Mouse (Mus musculus): ENCODE results near the gene Slc5a2. TPM values are rescaled to one million over a fixed set of nuclear protein-coding genes. Genes with fewer than 3 reads are reported as not detected.

The Slc5a2 gene
- polyA plus RNA-seq, 1 experiment from 2014 or later: 0.16 TPM

DNA sequence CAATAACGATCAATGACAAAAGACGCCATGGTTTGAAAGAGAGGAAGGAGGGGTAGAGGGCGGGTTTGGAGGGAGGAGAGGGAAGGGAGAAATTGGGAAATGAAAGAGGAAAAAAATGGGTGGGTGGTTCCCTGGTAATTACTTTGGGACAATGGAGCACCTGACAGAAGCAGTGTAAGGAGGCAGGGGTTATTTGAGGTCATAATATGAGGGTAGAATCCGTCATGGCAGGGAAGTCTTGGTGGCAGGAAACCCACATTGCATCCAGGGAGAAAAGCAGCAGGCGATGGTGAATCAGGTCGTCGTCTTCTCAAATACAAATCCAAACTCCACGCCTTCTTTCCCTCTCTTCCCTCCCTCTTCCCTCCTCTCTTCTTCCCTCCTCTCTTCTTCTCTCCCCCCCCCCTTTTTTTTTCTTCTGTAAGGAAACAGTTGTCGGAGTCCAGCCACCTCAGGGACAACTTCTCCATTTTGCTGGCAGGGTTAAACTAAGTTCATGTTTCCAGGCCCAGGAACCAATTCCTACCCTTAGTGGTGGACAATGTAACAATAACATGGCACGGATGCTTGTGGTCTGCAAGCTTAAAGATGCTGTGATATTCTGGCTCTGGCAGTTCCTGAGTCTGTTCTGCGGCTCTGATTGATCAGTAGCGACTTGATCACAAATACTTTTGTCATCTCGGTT, 47.1 kb downstream of the Slc5a2 start:
- DNase-seq (ENCODE audit: low spot score, missing footprints): no peak
- H3K4me2 ChIP-seq: no peak overlapping the region
- H3K4me3 ChIP-seq (ENCODE audit: low read depth, low read length): no peak overlapping the region
- ATAC-seq (ENCODE audit: low FRiP score): no peak
- no peaks in the 10 kb centered on the region for H3K4me1 ChIP-seq (ENCODE audit: control insufficient read depth, insufficient read depth, low read length)
- H3K27ac ChIP-seq (ENCODE audit: low read depth, low read length): no peak overlapping the region
- H3K36me3 ChIP-seq (ENCODE audit: control insufficient read depth, insufficient read depth, low read length): no peaks in the 10 kb centered on the region
- H3K9me3 ChIP-seq (ENCODE audit: control insufficient read depth, low read length): no peaks in the 10 kb centered on the region
- H3K9ac ChIP-seq (ENCODE audit: low read length): no peak overlapping the region
- no peaks in the 10 kb centered on the region for H3K27me3 ChIP-seq (ENCODE audit: control insufficient read depth, insufficient read depth, low read length)
- 81% methylated on average over 13 of the region's 13 CpGs for WGBS

DNA sequence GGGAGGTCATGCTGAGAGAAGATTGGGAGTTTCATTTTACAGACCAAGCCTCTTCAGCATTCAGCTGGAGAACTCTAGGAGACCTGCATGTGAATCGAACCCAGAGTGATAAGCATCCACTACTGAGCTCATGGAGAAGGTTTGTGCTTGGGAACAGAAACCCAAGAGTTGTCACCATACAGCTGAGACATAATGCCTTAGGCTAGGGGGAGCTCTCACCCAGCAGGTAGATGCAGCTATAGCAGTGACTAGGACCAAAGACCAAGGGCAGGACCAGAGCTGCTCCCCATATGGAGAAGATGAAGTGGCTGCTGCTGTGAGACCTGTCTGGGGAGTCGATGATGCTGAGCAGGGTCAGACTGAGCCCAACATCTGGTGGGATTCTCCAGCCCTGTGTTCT, 48.1 kb downstream of the Slc5a2 start:
- Histone ChIP-seq H3K9me3 (ENCODE audit: control insufficient read depth, low read length) (no peaks in the 10 kb centered on the region), H3K36me3 (ENCODE audit: control insufficient read depth, insufficient read depth, low read length) (no peaks in the 10 kb centered on the region), H3K9ac (ENCODE audit: low read length) (no peak overlapping the region), H3K27me3 (ENCODE audit: control insufficient read depth, insufficient read depth, low read length) (no peaks in the 10 kb centered on the region), H3K4me1 (ENCODE audit: control insufficient read depth, insufficient read depth, low read length) (no peaks in the 10 kb centered on the region), H3K4me3 (ENCODE audit: low read depth, low read length) (no peak overlapping the region), H3K4me2 (no peak overlapping the region), H3K27ac (ENCODE audit: low read depth, low read length) (no peak overlapping the region)
- WGBS: 90% methylated on average over 2 of the region's 2 CpGs
- DNase-seq (ENCODE audit: low spot score, missing footprints) (no peak), ATAC-seq (ENCODE audit: low FRiP score) (no peak)

- 78% methylated on average over 7 of the region's 7 CpGs for WGBS
- ATAC-seq (ENCODE audit: low FRiP score) (no peak), DNase-seq (ENCODE audit: low spot score, missing footprints) (no peak)
- Histone ChIP-seq H3K9me3 (ENCODE audit: control insufficient read depth, low read length) (no peaks in the 10 kb centered on the region), H3K4me3 (ENCODE audit: low read depth, low read length) (no peak overlapping the region), H3K9ac (ENCODE audit: low read length) (no peak overlapping the region), H3K36me3 (ENCODE audit: control insufficient read depth, insufficient read depth, low read length) (no peaks in the 10 kb centered on the region), H3K4me1 (ENCODE audit: control insufficient read depth, insufficient read depth, low read length) (no peaks in the 10 kb centered on the region), H3K27me3 (ENCODE audit: control insufficient read depth, insufficient read depth, low read length) (no peaks in the 10 kb centered on the region), H3K27ac (ENCODE audit: low read depth, low read length) (no peak overlapping the region), H3K4me2 (no peak overlapping the region)
Measured at GRCm38 (mm10) chr7:128314491-128314890, 49.0 kb downstream of the Slc5a2 start.

GRCm38 (mm10) chr7:128317011-128317410, 51.6 kb downstream of the Slc5a2 start:
- H3K27me3 ChIP-seq (ENCODE audit: control insufficient read depth, insufficient read depth, low read length): no peaks in the 10 kb centered on the region
- WGBS: 54% methylated on average over 4 of the region's 4 CpGs

GRCm38 (mm10) chr7:128319140-128319539, 53.7 kb downstream of the Slc5a2 start:
- H3K27ac ChIP-seq (ENCODE audit: low read depth, low read length): no peak overlapping the region
- 92% methylated on average over 7 of the region's 7 CpGs for WGBS
- no peak overlapping the region for H3K9ac ChIP-seq (ENCODE audit: low read length)
- H3K27me3 ChIP-seq (ENCODE audit: control insufficient read depth, insufficient read depth, low read length): no peaks in the 10 kb centered on the region
- ATAC-seq (ENCODE audit: low FRiP score) (no peak), DNase-seq (ENCODE audit: low spot score, missing footprints) (no peak)
- no peak overlapping the region for H3K4me3 ChIP-seq (ENCODE audit: low read depth, low read length)
- no peaks in the 10 kb centered on the region for H3K36me3 ChIP-seq (ENCODE audit: control insufficient read depth, insufficient read depth, low read length)
- H3K9me3 ChIP-seq (ENCODE audit: control insufficient read depth, low read length): no peaks in the 10 kb centered on the region
- no peaks in the 10 kb centered on the region for H3K4me1 ChIP-seq (ENCODE audit: control insufficient read depth, insufficient read depth, low read length)
- no peak overlapping the region for H3K4me2 ChIP-seq

More at GRCm38 (mm10) chr7:128317011-128317410, 51.6 kb downstream of the Slc5a2 start:
- H3K27ac ChIP-seq (ENCODE audit: low read depth, low read length): no peak overlapping the region
- H3K4me3 ChIP-seq (ENCODE audit: low read depth, low read length): no peak overlapping the region
- ATAC-seq (ENCODE audit: low FRiP score) (no peak), DNase-seq (ENCODE audit: low spot score, missing footprints) (no peak)
- no peaks in the 10 kb centered on the region for H3K4me1 ChIP-seq (ENCODE audit: control insufficient read depth, insufficient read depth, low read length)
- no peak overlapping the region for H3K9ac ChIP-seq (ENCODE audit: low read length)
- no peaks in the 10 kb centered on the region for H3K36me3 ChIP-seq (ENCODE audit: control insufficient read depth, insufficient read depth, low read length)
- no peaks in the 10 kb centered on the region for H3K9me3 ChIP-seq (ENCODE audit: control insufficient read depth, low read length)
- H3K4me2 ChIP-seq: no peak overlapping the region

DNA sequence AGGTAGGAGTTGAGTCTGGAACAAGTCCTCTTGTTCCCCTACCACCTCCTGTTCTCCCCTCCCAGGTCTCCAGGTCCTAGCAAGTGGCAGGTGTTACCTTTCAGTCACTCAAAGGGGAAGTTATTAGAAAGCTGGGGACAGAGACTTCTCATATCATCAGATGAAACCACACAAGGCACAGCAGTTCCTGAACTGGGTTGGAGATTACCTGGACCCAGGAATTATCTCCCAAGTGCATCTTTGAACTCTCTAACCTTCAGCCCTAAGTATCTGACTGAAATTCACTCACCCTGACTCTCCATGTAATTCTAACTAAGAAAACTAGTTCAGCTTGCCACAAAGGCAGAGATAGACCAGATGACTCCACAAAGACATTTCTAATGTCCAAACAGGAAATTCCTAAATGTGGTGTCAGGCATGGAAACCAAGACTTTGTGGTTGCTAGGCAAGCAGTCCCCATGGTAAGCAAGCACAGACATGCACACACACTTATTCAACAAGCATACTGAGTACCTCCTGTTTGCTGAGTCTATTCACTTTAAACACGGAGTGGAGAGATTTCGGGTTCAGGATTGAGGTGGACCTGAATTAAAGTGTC, 54.9 kb downstream of the Slc5a2 start:
- no peak overlapping the region for H3K9ac ChIP-seq (ENCODE audit: low read length)
- no peaks in the 10 kb centered on the region for H3K9me3 ChIP-seq (ENCODE audit: control insufficient read depth, low read length)
- no peaks in the 10 kb centered on the region for H3K27me3 ChIP-seq (ENCODE audit: control insufficient read depth, insufficient read depth, low read length)
- H3K4me1 ChIP-seq (ENCODE audit: control insufficient read depth, insufficient read depth, low read length): no peaks in the 10 kb centered on the region
- no peak overlapping the region for H3K27ac ChIP-seq (ENCODE audit: low read depth, low read length)
- 83% methylated on average over 2 of the region's 2 CpGs for WGBS
- DNase-seq (ENCODE audit: low spot score, missing footprints) (peak; percentile 87), ATAC-seq (ENCODE audit: low FRiP score) (no peak)
- no peak overlapping the region for H3K4me3 ChIP-seq (ENCODE audit: low read depth, low read length)
- H3K36me3 ChIP-seq (ENCODE audit: control insufficient read depth, insufficient read depth, low read length): no peaks in the 10 kb centered on the region
- no peak overlapping the region for H3K4me2 ChIP-seq

DNA sequence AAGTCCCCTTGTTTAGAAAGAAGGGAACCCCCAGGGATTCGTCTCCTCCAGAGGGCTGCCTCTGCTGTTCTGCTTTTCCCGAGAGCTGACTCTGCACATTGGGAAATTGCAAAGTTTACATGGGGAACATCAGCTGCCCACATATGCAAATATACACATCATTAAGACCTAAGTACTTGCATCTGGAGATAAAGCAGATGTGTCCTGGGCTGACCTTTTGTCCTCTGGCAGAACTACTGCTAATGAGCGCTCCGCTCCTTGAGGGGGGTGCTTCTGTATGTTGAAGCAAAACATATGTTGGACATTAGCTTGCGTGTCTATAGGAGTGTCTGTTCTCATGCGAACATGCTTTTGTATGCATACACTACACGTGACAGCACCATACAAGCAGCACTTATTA, 55.8 kb downstream of the Slc5a2 start:
- no peak for DNase-seq (ENCODE audit: low spot score, missing footprints)
- no peak overlapping the region for H3K27ac ChIP-seq (ENCODE audit: low read depth, low read length)
- no peak overlapping the region for H3K9ac ChIP-seq (ENCODE audit: low read length)
- H3K4me2 ChIP-seq: no peak overlapping the region
- no peak overlapping the region for H3K4me3 ChIP-seq (ENCODE audit: low read depth, low read length)
- H3K27me3 ChIP-seq (ENCODE audit: control insufficient read depth, insufficient read depth, low read length): no peaks in the 10 kb centered on the region
- 76% methylated on average over 7 of the region's 7 CpGs for WGBS
- H3K9me3 ChIP-seq (ENCODE audit: control insufficient read depth, low read length): no peaks in the 10 kb centered on the region
- H3K4me1 ChIP-seq (ENCODE audit: control insufficient read depth, insufficient read depth, low read length): no peaks in the 10 kb centered on the region
- no peaks in the 10 kb centered on the region for H3K36me3 ChIP-seq (ENCODE audit: control insufficient read depth, insufficient read depth, low read length)
- no peak for ATAC-seq (ENCODE audit: low FRiP score)

Small RNAs within 50 kb of the gene (microRNA-seq; reads per million reads assigned to microRNA genes)
- gene Mir3103: not detected

Other genes starting within 250 kb of the Slc5a2 start
- gene Itgam, start 203.0 kb upstream of the Slc5a2 start, polyA plus RNA-seq (2014; fragmentation: Nextera tagmentation; extraction: Ambion mirVana): 0.20 and 0.37 TPM in 2 replicates
- gene Gm49368, start 203.0 kb upstream of the Slc5a2 start, polyA plus RNA-seq (2014; fragmentation: Nextera tagmentation; extraction: Ambion mirVana): not detected in 2 replicates
- gene Itgax, start 136.1 kb upstream of the Slc5a2 start, polyA plus RNA-seq (2014; fragmentation: Nextera tagmentation; extraction: Ambion mirVana): 0.19 TPM in 1 of 2 replicates, not detected in the other
- not detected in 2 replicates for gene Itgad, start 111.3 kb upstream of the Slc5a2 start, polyA plus RNA-seq (2014; fragmentation: Nextera tagmentation; extraction: Ambion mirVana)
- gene Cox6a2, start 59.3 kb upstream of the Slc5a2 start, polyA plus RNA-seq (2014; fragmentation: Nextera tagmentation; extraction: Ambion mirVana): not detected in 2 replicates
- gene Armc5, start 28.3 kb upstream of the Slc5a2 start, polyA plus RNA-seq (2014; fragmentation: Nextera tagmentation; extraction: Ambion mirVana): 5.8 and 7.1 TPM in 2 replicates
- gene 9130023H24Rik, start 27.6 kb upstream of the Slc5a2 start, polyA plus RNA-seq (2014; fragmentation: Nextera tagmentation; extraction: Ambion mirVana): 13.7 and 14.2 TPM in 2 replicates
- gene Tgfb1i1, start 18.8 kb upstream of the Slc5a2 start, polyA plus RNA-seq (2014; fragmentation: Nextera tagmentation; extraction: Ambion mirVana): 32.2 and 34.3 TPM in 2 replicates
- 19.1 and 21.0 TPM in 2 replicates for gene BC017158, start 32.5 kb downstream of the Slc5a2 start, polyA plus RNA-seq (2014; fragmentation: Nextera tagmentation; extraction: Ambion mirVana)
- gene Rgs10, start 153.1 kb downstream of the Slc5a2 start, polyA plus RNA-seq (2014; fragmentation: Nextera tagmentation; extraction: Ambion mirVana): 10.0 and 11.7 TPM in 2 replicates
- 43.9 and 46.6 TPM in 2 replicates for gene Tial1, start 196.1 kb downstream of the Slc5a2 start, polyA plus RNA-seq (2014; fragmentation: Nextera tagmentation; extraction: Ambion mirVana)